Mouse (Mus musculus) hindbrain, postnatal 0 days (tissue): ENCODE measurements around the gene Notch3. TPM values are rescaled to one million over a fixed set of nuclear protein-coding genes. Genes with fewer than 3 reads are reported as not detected.
"Not testable (repeated sequence)": the region's sequence is repeated elsewhere in the genome, so short reads cannot be mapped to it uniquely, and the experiment has no call there.

Experiments
- ATAC-seq: fragments of 200-750 bp; cut with Nextera tagmentation; 2 replicates; pipeline ENCODE4 v1.8.0; 2017; ENCODE audit warnings: mild to moderate bottlenecking, moderate TSS enrichment, moderate library complexity
- DNase-seq: peaks from one replicate; pipeline ENCODE4 v3.0.0-alpha.2; 2015; ENCODE audit warnings: low spot score
- H3K27ac ChIP-seq: fragments of 300-500 bp; sonication (generic); 2 replicates; pipeline ENCODE4 v1.5.1; 2014; ENCODE audit warnings: mild to moderate bottlenecking
- H3K27me3 ChIP-seq: fragments of 300-500 bp; sonication (generic); 2 replicates; pipeline ENCODE4 v1.6.1; 2014; ENCODE audit warnings: low read length, mixed read lengths; ENCODE audit not compliant: insufficient read depth
- H3K36me3 ChIP-seq: fragments of 300-500 bp; sonication (generic); 2 replicates; pipeline ENCODE4 v1.6.1; 2014; ENCODE audit warnings: low read length, mixed read lengths; ENCODE audit not compliant: insufficient read depth
- H3K4me1 ChIP-seq: fragments of 300-500 bp; sonication (generic); 2 replicates; pipeline ENCODE4 v1.6.1; 2014; ENCODE audit warnings: antibody characterized with exemption, low read length, mixed read lengths; ENCODE audit not compliant: insufficient read depth
- H3K4me2 ChIP-seq: fragments of 300-500 bp; sonication (generic); 2 replicates; pipeline ENCODE4 v1.6.1; 2014; ENCODE audit warnings: low read depth, mild to moderate bottlenecking, low read length, moderate library complexity, mixed read lengths
- H3K4me3 ChIP-seq: fragments of 300-500 bp; sonication (generic); 2 replicates; pipeline ENCODE4 v1.5.1; 2014; ENCODE audit warnings: low read length
- H3K9ac ChIP-seq: fragments of 300-500 bp; sonication (generic); replicated peaks from 2 replicates; pipeline ENCODE4 v1.6.1; 2014; ENCODE audit warnings: mild to moderate bottlenecking, low read length, moderate library complexity, mixed read lengths
- H3K9me3 ChIP-seq: fragments of 300-500 bp; sonication (generic); 2 replicates; pipeline ENCODE4 v1.6.1; 2016; ENCODE audit warnings: low read length, mixed read lengths
- CTCF ChIP-seq: IDR thresholded peaks from 2 replicates; pipeline ENCODE4 v1.5.1; 2016; ENCODE audit warnings: antibody characterized with exemption, control low read depth, low read depth
- WGBS: fragments of 180-500 bp; shearing (Covaris S2); extraction: QIAGEN DNeasy Blood & Tissue Kit; methylation state at CpG from one replicate; pipeline ENCODE4 v1.1.7; 2014; 5-methylcytosine and 5-hydroxymethylcytosine counted together
- polyA plus RNA-seq: library from polyadenylated mRNA; unstranded; fragments of >200 nt; fragmentation: Nextera tagmentation; extraction: Ambion mirVana; gene quantifications from 2 replicates; pipeline ENCODE4 v1.2.1, GENCODE M21; 2015
- total RNA-seq: library from RNA; depleted of rRNA; stranded (reverse); fragments of >200 nt; gene quantifications from 2 replicates; pipeline ENCODE4 v1.2.3, GENCODE M21; 2014; rRNA removed

Gene Notch3
- total RNA-seq (56.3 and 68.1 TPM in 2 replicates), polyA plus RNA-seq (5.8 and 6.5 TPM in 2 replicates)

DNA sequence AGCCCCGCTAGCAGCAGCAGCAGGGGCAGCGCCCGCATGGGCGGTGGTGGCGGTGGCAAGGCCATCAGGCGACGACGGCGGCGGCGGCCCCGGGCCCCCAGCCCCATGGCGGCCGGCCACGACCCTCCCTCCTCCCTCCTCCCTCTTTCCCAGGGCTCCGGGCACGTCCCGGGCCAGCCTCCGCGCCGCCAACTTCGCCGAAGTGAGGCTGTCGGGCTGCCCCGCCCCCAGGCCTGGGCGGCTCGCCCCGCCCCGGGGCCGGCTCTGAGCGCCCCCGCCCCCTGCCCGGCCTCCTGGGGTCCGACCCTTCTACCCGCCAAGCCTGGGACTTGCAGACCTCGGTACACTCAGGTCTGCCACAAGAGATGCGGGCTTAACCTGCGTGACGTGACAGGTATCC is at the start of gene Notch3:
Notch3 (minus strand) TSS at position 166 of the 400 bp plus-strand sequence.
- Histone ChIP-seq H3K9ac (peak within 1 kb of the TSS; percentile 62), H3K4me3 (peak within 1 kb of the TSS; percentile 45), H3K27me3 (no peaks in the 10 kb centered on the region), H3K9me3 (no peaks in the 10 kb centered on the region), H3K27ac (peak within 1 kb of the TSS; percentile 75), H3K36me3 (no peaks in the 10 kb centered on the region), H3K4me2 (peak within 1 kb of the TSS; percentile 83), H3K4me1 (no peaks in the 10 kb centered on the region)
- peak; percentile 78 for DNase-seq
- peak; percentile 60; the same call in 1 of the 2 replicates for ATAC-seq
- WGBS, result 0% methylated on average over 27 of the region's 39 CpGs
- TF ChIP-seq CTCF, result no peak

DNA sequence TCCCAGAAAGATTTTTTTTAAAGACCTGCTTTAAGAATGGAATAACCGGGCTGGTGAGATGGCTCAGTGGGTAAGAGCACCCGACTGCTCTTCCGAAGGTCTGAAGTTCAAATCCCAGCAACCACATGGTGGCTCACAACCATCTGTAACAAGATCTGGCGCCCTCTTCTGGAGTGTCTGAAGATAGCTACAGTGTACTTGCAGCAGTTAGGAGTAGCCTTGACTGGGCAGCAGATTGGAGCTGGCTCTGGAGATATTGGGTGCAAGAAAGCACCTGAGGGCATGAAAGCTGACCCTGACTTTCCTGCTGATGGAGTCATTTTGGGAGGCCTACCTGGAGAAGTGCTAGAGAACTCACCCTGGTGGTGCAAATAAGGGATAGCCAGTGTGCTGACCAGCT is 48.9 kb upstream of the Notch3 start:
- not testable (repeated sequence) for H3K9ac ChIP-seq, H3K27ac ChIP-seq, ATAC-seq, H3K27me3 ChIP-seq, H3K4me1 ChIP-seq, H3K9me3 ChIP-seq, H3K4me2 ChIP-seq, DNase-seq, H3K4me3 ChIP-seq
- TF ChIP-seq CTCF, result peak; percentile 55
- peaks cover 44% of the 10 kb centered on the region for H3K36me3 ChIP-seq
- 77% methylated on average over 4 of the region's 4 CpGs for WGBS

DNA sequence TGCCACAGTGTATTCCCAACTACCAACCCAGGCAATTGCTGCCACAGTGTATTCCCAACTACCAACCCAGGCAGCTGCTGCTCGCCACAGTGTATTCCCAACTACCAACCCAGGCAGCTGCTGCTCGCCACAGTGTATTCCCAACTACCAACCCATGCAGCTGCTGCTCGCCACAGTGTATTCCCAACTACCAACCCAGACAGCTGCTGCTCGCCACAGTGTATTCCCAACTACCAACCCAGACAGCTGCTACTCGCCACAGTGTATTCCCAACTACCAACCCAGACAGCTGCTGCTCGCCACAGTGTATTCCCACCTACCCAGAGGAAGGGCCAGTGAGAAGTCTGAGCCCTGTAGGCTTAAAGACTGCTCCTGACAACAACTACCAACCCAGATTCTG is 44.9 kb upstream of the Notch3 start:
- not testable (repeated sequence) for H3K4me1 ChIP-seq, H3K9ac ChIP-seq, H3K4me2 ChIP-seq, ATAC-seq, H3K4me3 ChIP-seq, DNase-seq, H3K27ac ChIP-seq, H3K9me3 ChIP-seq, H3K27me3 ChIP-seq
- H3K36me3 ChIP-seq, result peaks cover 74% of the 10 kb centered on the region
- 82% methylated on average over 6 of the region's 6 CpGs for WGBS

GRCm38 (mm10) chr17:32209752-32210151 is 43.1 kb upstream of the Notch3 start:
- no peak overlapping the region for H3K27ac ChIP-seq
- no peak overlapping the region for H3K4me2 ChIP-seq
- H3K9me3 ChIP-seq, result no peaks in the 10 kb centered on the region
- peak; percentile 92 for TF ChIP-seq CTCF
- DNase-seq (peak; percentile 85), ATAC-seq (peak; percentile 84)
- H3K4me3 ChIP-seq, result no peak overlapping the region
- peaks cover 78% of the 10 kb centered on the region for H3K36me3 ChIP-seq
- 22% methylated on average over 3 of the region's 3 CpGs for WGBS
- H3K27me3 ChIP-seq, result no peaks in the 10 kb centered on the region
- 0 out of 2 replicates have a peak, but pooled peaks cover 7% of the 10 kb centered on the region for H3K4me1 ChIP-seq
- H3K9ac ChIP-seq, result no peak overlapping the region

GRCm38 (mm10) chr17:32209144-32209543 is 42.5 kb upstream of the Notch3 start:
- WGBS, result 47% methylated on average over 6 of the region's 6 CpGs
- peak overlapping the region; percentile 65; the same call in 1 of the 2 replicates for H3K27ac ChIP-seq
- DNase-seq, result peak; percentile 21

GRCm38 (mm10) chr17:32207586-32208245 is 41.1 kb upstream of the Notch3 start:
- DNase-seq (no peak), ATAC-seq (no peak)
- H3K27ac ChIP-seq, result peak overlapping the region; percentile 36; the same call in 1 of the 2 replicates
- H3K9ac ChIP-seq, result no peak overlapping the region
- H3K4me2 ChIP-seq, result no peak overlapping the region
- no peaks in the 10 kb centered on the region for H3K27me3 ChIP-seq
- no peak for TF ChIP-seq CTCF
- peaks cover 75% of the 10 kb centered on the region for H3K36me3 ChIP-seq
- no peaks in the 10 kb centered on the region for H3K9me3 ChIP-seq
- WGBS, result 68% methylated on average over 5 of the region's 5 CpGs
- H3K4me1 ChIP-seq, result 0 out of 2 replicates have a peak, but pooled peaks cover 7% of the 10 kb centered on the region
- H3K4me3 ChIP-seq, result no peak overlapping the region

More at GRCm38 (mm10) chr17:32209144-32209543, 42.5 kb upstream of the Notch3 start:
- ATAC-seq, result no peak
- Histone ChIP-seq H3K4me1 (0 out of 2 replicates have a peak, but pooled peaks cover 7% of the 10 kb centered on the region), H3K9ac (no peak overlapping the region), H3K27me3 (no peaks in the 10 kb centered on the region), H3K36me3 (peaks cover 78% of the 10 kb centered on the region), H3K4me3 (no peak overlapping the region), H3K4me2 (no peak overlapping the region), H3K9me3 (no peaks in the 10 kb centered on the region)
- no peak for TF ChIP-seq CTCF

GRCm38 (mm10) chr17:32205345-32205744 is 38.7 kb upstream of the Notch3 start:
- peaks cover 82% of the 10 kb centered on the region for H3K36me3 ChIP-seq
- H3K27ac ChIP-seq, result no peak overlapping the region
- no peak overlapping the region for H3K4me3 ChIP-seq
- WGBS, result 82% methylated on average over 3 of the region's 3 CpGs
- no peak overlapping the region for H3K9ac ChIP-seq
- no peak for TF ChIP-seq CTCF
- 0 out of 2 replicates have a peak, but pooled peaks cover 7% of the 10 kb centered on the region for H3K4me1 ChIP-seq
- DNase-seq (no peak), ATAC-seq (no peak)
- H3K4me2 ChIP-seq, result no peak overlapping the region
- no peaks in the 10 kb centered on the region for H3K27me3 ChIP-seq
- no peaks in the 10 kb centered on the region for H3K9me3 ChIP-seq
